Mouse (Mus musculus) spleen, adult 2 months (tissue): ENCODE data around the gene Rabep2.

Experiments
- CTCF ChIP-seq: fragments of 200-500 bp; IDR thresholded peaks from 2 replicates; pipeline ENCODE4 v1.5.1; 2011; ENCODE audit warnings: mild to moderate bottlenecking, inconsistent platforms; ENCODE audit not compliant: insufficient read depth, insufficient read length, insufficient replicate concordance; ENCODE audit errors: extremely low read depth
- POLR2A ChIP-seq: fragments of 200-500 bp; IDR thresholded peaks from 2 replicates; pipeline ENCODE4 v1.6.1; 2011; ENCODE audit warnings: low read depth, low read length, inconsistent platforms

DNA sequence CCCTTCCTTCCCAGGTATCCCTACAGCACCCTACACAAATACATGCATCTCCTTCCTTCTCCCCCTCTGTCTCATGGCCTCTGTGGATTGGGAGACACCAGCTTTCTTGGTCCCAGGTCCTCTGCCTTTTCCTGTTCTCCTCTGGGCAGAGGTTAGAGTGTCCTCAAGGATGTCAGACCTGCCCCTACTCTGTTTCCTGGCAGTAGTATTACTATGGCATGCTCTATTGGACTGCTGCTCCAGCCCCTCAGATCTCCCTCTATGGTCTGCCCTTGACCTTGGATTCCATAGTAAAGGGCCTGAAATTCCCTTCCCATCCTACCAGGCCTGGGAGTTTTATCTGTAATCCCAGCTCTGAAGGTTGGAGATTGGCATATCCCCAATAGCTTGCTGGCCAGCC is 1.6 kb downstream of the Rabep2 start:
- TF ChIP-seq CTCF (no peak), POLR2A (no peak)
